Mouse (Mus musculus): Measurements from ENCODE around the gene Amer3. TPM values are rescaled to one million over a fixed set of nuclear protein-coding genes. Genes with fewer than 3 reads are reported as not detected.
"Not testable (repeated sequence)": the region's sequence is repeated elsewhere in the genome, so short reads cannot be mapped to it uniquely, and the experiment has no call there.

Amer3 gene
- polyA plus RNA-seq, 1 experiment: not detected

DNA sequence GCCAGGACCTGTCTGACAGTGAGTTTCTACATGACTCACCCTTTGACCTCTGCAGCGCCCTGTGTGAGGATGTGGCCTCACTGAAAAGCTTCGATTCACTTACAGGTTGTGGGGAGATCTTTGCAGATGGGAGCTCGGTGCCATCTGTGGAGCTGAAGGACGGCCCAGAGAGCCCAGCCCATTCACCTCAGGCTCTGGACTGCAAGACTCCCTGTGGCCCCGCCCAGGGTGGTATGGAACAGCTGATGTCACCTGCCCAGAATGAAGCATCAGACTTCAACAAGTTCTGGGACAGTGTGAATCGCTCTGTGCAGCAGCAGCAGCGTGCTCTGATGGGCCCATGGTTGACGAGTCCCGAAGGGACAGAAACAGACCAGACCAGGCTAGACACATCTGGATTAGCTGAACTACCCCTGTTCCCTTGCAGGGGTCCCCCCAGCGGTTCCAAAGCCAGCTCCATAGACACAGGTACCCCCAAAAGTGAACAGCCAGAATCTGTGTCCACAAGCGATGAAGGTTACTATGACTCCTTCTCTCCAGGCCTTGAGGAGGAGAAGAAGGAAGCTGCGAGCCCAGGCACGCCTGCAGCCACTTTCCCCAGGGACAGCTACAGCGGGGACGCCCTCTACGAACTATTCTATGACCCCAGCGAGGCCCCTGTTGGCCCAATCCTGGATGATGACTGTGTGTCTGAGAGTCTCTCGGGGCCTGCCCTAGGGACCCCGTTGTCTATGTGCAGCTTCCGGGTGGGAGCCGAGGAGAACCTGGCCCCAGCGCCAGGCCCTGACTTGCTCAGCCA, 8.0 kb downstream of the Amer3 start:
- Histone ChIP-seq H3K4me1 (ENCODE audit: control insufficient read depth) (no peaks in the 10 kb centered on the region), H3K9me3 (ENCODE audit: control insufficient read depth, low read length) (no peaks in the 10 kb centered on the region), H3K36me3 (ENCODE audit: control insufficient read depth) (no peaks in the 10 kb centered on the region), H3K27me3 (ENCODE audit: control insufficient read depth) (no peaks in the 10 kb centered on the region), H3K4me3 (replicated peaks) (no peak overlapping the region)
- TF ChIP-seq TAL1 (IDR thresholded peaks at IDR 0.05; ENCODE audit: low read length): no peak
- no peak for TF ChIP-seq GATA1 (IDR thresholded peaks at IDR 0.05; ENCODE audit: low read length)

DNA sequence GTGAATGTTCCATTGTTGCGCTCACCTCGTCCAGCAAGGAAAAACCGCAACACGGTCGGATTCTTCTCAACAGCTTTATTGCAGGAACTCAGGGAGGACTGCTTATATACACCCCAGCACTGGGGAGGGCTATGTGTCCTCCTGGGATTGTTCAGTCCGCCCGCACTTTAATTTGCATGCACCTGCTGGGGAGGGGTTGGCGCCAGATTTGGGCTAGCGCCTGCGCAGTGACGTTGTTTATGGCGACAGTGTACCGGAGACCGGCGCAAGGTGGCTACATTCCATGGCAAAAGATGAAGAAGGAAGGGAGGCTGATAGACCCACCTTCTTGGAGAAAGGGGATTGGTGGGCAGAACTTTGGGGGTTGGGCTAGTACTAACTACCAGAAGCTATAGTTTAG, 20.5 kb downstream of the Amer3 start:
- TF ChIP-seq TAL1 (IDR thresholded peaks at IDR 0.05; ENCODE audit: low read length): no peak
- no peak for TF ChIP-seq GATA1 (IDR thresholded peaks at IDR 0.05; ENCODE audit: low read length)
- Histone ChIP-seq H3K9me3 (ENCODE audit: control insufficient read depth, low read length) (no peaks in the 10 kb centered on the region), H3K4me1 (ENCODE audit: control insufficient read depth) (no peaks in the 10 kb centered on the region), H3K27me3 (ENCODE audit: control insufficient read depth) (no peaks in the 10 kb centered on the region), H3K36me3 (ENCODE audit: control insufficient read depth) (no peaks in the 10 kb centered on the region), H3K4me3 (replicated peaks) (no peak overlapping the region)

DNA sequence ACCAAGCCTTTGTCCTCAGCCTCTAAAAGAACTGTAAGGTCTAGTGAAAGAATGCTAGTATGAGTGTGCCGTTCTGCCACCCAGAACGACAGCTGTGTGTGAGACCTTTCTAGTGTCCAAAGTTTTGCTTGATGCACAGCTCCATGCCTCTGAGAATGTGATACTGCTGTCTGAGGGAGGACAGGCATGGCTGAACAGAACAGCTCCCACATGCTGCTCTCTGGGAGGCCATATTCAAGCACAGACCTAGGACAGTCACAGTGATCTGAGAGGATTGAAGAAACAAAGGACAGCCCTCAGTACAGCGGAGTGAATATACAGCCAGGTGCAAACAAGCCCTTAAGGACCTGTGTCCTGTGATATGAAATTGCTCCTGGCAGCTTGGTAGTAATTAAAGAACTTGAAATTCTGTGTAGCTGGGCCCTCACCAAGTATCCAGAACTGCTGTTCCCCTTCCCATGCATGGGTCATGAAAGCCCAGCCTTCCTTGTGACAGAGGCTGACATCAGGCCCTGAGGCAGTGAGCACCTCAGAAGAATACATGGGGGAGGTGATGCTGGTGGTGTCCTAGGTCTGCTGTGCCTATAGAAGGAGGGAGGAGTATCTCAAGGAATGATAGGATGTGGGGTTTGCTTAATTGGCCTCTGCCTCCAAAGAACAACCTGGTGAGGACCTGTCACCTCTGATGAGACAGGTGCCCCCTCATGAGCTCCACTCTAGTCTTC, 22.0 kb downstream of the Amer3 start:
- no peaks in the 10 kb centered on the region for H3K27me3 ChIP-seq (ENCODE audit: control insufficient read depth)
- no peaks in the 10 kb centered on the region for H3K36me3 ChIP-seq (ENCODE audit: control insufficient read depth)
- H3K9me3 ChIP-seq (ENCODE audit: control insufficient read depth, low read length): no peaks in the 10 kb centered on the region
- no peak overlapping the region for H3K4me3 ChIP-seq (replicated peaks)
- H3K4me1 ChIP-seq (ENCODE audit: control insufficient read depth): no peaks in the 10 kb centered on the region
- TF ChIP-seq GATA1 (IDR thresholded peaks at IDR 0.05; ENCODE audit: low read length) (no peak), TAL1 (IDR thresholded peaks at IDR 0.05; ENCODE audit: low read length) (no peak)

DNA sequence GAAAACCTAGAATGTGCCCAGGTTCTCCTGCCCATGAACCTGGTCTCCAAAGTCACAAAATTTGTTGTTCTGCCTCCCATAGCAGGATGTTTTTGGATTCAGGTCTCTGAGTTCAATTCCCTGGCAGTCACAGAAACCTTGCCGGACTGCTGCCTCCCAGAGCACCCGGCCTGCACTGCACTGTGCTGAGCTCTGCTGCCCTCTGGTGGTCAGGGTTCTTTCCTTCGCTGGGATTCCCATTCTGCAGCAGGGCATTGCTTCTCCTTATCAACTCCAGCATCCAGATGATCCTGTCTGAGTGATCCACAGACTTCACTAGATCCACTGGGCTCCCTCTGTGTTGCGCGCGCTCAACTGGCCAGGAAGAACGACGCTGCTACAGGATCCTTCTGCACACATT, 22.9 kb downstream of the Amer3 start:
- H3K36me3 ChIP-seq (ENCODE audit: control insufficient read depth): no peaks in the 10 kb centered on the region
- H3K4me3 ChIP-seq (replicated peaks): no peak overlapping the region
- H3K9me3 ChIP-seq (ENCODE audit: control insufficient read depth, low read length): no peaks in the 10 kb centered on the region
- no peaks in the 10 kb centered on the region for H3K27me3 ChIP-seq (ENCODE audit: control insufficient read depth)
- TF ChIP-seq GATA1 (IDR thresholded peaks at IDR 0.05; ENCODE audit: low read length): no peak
- TF ChIP-seq TAL1 (IDR thresholded peaks at IDR 0.05; ENCODE audit: low read length): no peak
- H3K4me1 ChIP-seq (ENCODE audit: control insufficient read depth): no peaks in the 10 kb centered on the region

DNA sequence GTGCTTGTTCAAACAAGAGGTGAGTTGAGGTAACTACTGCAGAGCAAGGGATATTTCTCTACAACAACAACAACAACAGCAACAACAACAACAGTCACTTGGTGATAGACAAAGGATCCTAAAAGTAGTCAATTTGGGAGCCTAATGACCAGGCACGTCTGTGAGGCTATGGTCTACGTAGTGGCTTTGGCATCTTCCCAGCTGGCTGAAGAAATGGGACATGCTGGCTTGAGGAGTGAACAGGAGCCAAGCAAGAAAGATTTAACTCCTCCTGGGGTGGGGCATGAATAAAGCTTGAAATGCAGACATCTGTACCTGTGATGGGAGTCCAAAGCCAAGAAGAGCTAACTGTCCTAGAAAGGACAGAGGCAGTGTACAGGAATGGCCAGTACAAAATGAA, 34.3 kb downstream of the Amer3 start:
- Histone ChIP-seq H3K4me1 (ENCODE audit: control insufficient read depth) (no peaks in the 10 kb centered on the region), H3K4me3 (replicated peaks) (no peak overlapping the region), H3K36me3 (ENCODE audit: control insufficient read depth) (no peaks in the 10 kb centered on the region), H3K9me3 (ENCODE audit: control insufficient read depth, low read length) (no peaks in the 10 kb centered on the region), H3K27me3 (ENCODE audit: control insufficient read depth) (no peaks in the 10 kb centered on the region)
- TF ChIP-seq GATA1 (IDR thresholded peaks at IDR 0.05; ENCODE audit: low read length) (no peak), TAL1 (IDR thresholded peaks at IDR 0.05; ENCODE audit: low read length) (no peak)

DNA sequence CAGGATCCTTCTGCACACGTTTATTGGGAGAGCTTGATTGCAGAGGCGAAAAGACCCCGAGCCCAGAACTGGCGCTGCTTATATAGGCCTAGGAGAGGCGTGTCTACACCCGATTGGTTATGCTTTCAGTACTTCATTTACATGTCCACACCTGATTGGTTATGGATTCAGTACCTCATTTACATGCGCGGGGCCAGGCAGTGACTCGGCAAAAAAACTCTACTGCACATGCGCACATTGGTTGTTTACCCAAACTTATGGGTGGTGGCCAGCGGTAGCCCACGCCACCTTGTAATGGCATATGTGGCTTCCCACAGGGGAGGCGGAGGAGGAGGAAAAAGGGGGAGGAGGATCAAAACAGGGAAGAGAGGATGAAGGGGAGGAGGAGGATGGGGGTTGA, 40.7 kb downstream of the Amer3 start:
- H3K27me3 ChIP-seq (ENCODE audit: control insufficient read depth); H3K4me3 ChIP-seq (replicated peaks); H3K9me3 ChIP-seq (ENCODE audit: control insufficient read depth, low read length); H3K4me1 ChIP-seq (ENCODE audit: control insufficient read depth); H3K36me3 ChIP-seq (ENCODE audit: control insufficient read depth): not testable (repeated sequence)

DNA sequence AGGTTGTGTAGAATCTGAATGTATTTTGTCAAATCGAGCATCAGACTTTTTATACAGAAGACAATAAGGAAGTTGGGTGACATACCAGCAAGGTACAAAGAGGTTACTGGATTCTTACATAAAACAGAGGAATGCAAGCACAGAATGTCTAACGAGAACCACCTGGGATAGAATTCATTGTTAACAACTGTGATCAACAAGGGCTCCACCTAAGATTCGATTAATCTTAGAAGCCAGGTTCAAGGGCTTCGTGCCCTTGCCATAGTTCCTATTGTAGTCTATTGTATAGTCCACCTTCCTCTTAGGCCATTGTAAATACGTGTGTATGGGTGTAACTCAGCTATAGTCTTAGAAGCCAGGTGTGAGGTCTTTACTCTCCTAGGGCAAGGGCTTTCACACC, 41.3 kb downstream of the Amer3 start:
- not testable (repeated sequence) for H3K4me1 ChIP-seq (ENCODE audit: control insufficient read depth); H3K9me3 ChIP-seq (ENCODE audit: control insufficient read depth, low read length); H3K36me3 ChIP-seq (ENCODE audit: control insufficient read depth); H3K27me3 ChIP-seq (ENCODE audit: control insufficient read depth); H3K4me3 ChIP-seq (replicated peaks)

DNA sequence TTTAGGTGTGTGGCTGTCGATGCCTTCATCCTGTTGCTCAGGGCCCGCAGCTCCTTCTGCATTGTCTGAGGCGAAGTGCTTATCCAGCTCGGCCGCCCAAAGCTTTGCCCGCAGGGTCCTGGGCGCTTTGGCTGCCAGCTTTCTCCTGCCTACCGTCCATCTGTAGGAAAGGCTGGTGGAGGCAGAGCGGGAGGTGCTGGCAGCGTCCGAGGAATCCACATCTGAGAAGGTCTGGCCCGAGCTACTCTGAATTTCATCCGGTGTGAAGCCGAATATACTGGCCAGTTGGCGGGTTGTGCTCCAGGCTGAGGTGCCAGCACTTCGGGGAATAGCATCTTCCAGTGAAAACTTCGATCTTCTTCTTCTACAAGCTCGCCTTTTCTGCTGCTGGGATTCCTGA, 56.3 kb downstream of the Amer3 start:
- Histone ChIP-seq H3K4me3 (replicated peaks) (no peak overlapping the region), H3K36me3 (ENCODE audit: control insufficient read depth) (no peaks in the 10 kb centered on the region), H3K4me1 (ENCODE audit: control insufficient read depth) (peaks cover 2% of the 10 kb centered on the region; the same call in 1 of the 2 replicates), H3K9me3 (ENCODE audit: control insufficient read depth, low read length) (no peaks in the 10 kb centered on the region), H3K27me3 (ENCODE audit: control insufficient read depth) (no peaks in the 10 kb centered on the region)
- no peak for TF ChIP-seq GATA1 (IDR thresholded peaks at IDR 0.05; ENCODE audit: low read length)
- no peak for TF ChIP-seq TAL1 (IDR thresholded peaks at IDR 0.05; ENCODE audit: low read length)

Other genes starting within 250 kb of the Amer3 start
- 0.81 and 1.2 TPM in 2 replicates for gene Ccdc115, start 140.0 kb upstream of the Amer3 start, polyA plus RNA-seq (2012)
- 2.2 and 2.8 TPM in 2 replicates for gene Imp4, start 139.8 kb upstream of the Amer3 start, polyA plus RNA-seq (2012)
- gene Ptpn18, start 119.9 kb upstream of the Amer3 start, polyA plus RNA-seq (2012): 1.4 and 1.5 TPM in 2 replicates
- gene Prss39, start 81.2 kb upstream of the Amer3 start, polyA plus RNA-seq (2012): not detected in 2 replicates
- gene Cfc1, start 44.0 kb upstream of the Amer3 start, polyA plus RNA-seq (2012): not detected in 2 replicates
- not detected in 2 replicates for gene Prss40, start 18.7 kb upstream of the Amer3 start, polyA plus RNA-seq (2012)

All from erythroblast, embryonic 14.5 days (primary cell).